Mouse (Mus musculus) hindbrain, embryonic 12.5 days (tissue): ENCODE results near the gene Zkscan3. TPM values are rescaled to one million over a fixed set of nuclear protein-coding genes. Genes with fewer than 3 reads are reported as not detected.

Experiments used
- ATAC-seq: fragments of 200-750 bp; cut with Nextera tagmentation; 2 replicates; pipeline ENCODE4 v1.8.0; 2017; ENCODE audit warnings: moderate TSS enrichment; ENCODE audit not compliant: low FRiP score
- H3K27ac ChIP-seq: fragments of 300-500 bp; sonication (generic); 2 replicates; pipeline ENCODE4 v1.5.1; 2016; ENCODE audit warnings: mild to moderate bottlenecking
- H3K27me3 ChIP-seq: fragments of 300-500 bp; sonication (generic); 2 replicates; pipeline ENCODE4 v1.6.1; 2016; ENCODE audit warnings: mild to moderate bottlenecking
- H3K36me3 ChIP-seq: fragments of 300-500 bp; sonication (generic); 2 replicates; pipeline ENCODE4 v1.6.1; 2016; ENCODE audit warnings: mild to moderate bottlenecking
- H3K4me1 ChIP-seq: fragments of 300-500 bp; sonication (generic); 2 replicates; pipeline ENCODE4 v1.6.1; 2016
- H3K4me2 ChIP-seq: fragments of 300-500 bp; sonication (generic); replicated peaks from 2 replicates; pipeline ENCODE4 v1.6.1; 2016; ENCODE audit warnings: mild to moderate bottlenecking
- H3K4me3 ChIP-seq: fragments of 300-500 bp; sonication (generic); 2 replicates; pipeline ENCODE4 v1.5.1; 2016; ENCODE audit warnings: mild to moderate bottlenecking
- H3K9ac ChIP-seq: fragments of 300-500 bp; sonication (generic); 2 replicates; pipeline ENCODE4 v1.6.1; 2016; ENCODE audit warnings: mild to moderate bottlenecking, moderate library complexity
- H3K9me3 ChIP-seq: fragments of 300-500 bp; sonication (generic); replicated peaks from 2 replicates; pipeline ENCODE4 v1.6.1; 2016; ENCODE audit warnings: mild to moderate bottlenecking
- WGBS: fragments of 180-500 bp; shearing (Covaris S2); methylation state at CpG from one replicate; pipeline ENCODE4 v1.1.7; 2016; 5-methylcytosine and 5-hydroxymethylcytosine counted together
- microRNA counts: library from miRNA; unstranded; fragments of <30 nt; microRNA quantifications from one replicate; lab custom pipeline; 2017
- microRNA-seq: library from miRNA; unstranded; fragments of <30 nt; microRNA quantifications from one replicate; pipeline ENCODE4, GENCODE M21; 2017
- polyA plus RNA-seq: library from polyadenylated mRNA; unstranded; fragments of >200 nt; fragmentation: Nextera tagmentation; extraction: Ambion mirVana; gene quantifications from 2 replicates; pipeline ENCODE4 v1.2.1, GENCODE M21; 2016

The Zkscan3 gene
- polyA plus RNA-seq, 1 experiment from 2014 or later = 96.2 TPM

- 100% methylated on average over 1 of the region's 1 CpGs for WGBS
- Histone ChIP-seq H3K9ac (no peak overlapping the region), H3K36me3 (peaks cover 71% of the 10 kb centered on the region), H3K4me3 (no peak overlapping the region), H3K27ac (no peak overlapping the region), H3K4me2 (no peak overlapping the region), H3K27me3 (no peaks in the 10 kb centered on the region), H3K4me1 (0 out of 2 replicates have a peak, but pooled peaks cover 9% of the 10 kb centered on the region), H3K9me3 (no peaks in the 10 kb centered on the region)
- ATAC-seq = no peak
Measured at GRCm38 (mm10) chr13:21395211-21395610, 7.3 kb downstream of the Zkscan3 start.

- Histone ChIP-seq H3K4me3 (no peak overlapping the region), H3K9ac (no peak overlapping the region), H3K27me3 (no peaks in the 10 kb centered on the region), H3K4me1 (no peaks in the 10 kb centered on the region), H3K36me3 (no peaks in the 10 kb centered on the region), H3K9me3 (no peaks in the 10 kb centered on the region), H3K4me2 (no peak overlapping the region), H3K27ac (no peak overlapping the region)
- no peak for ATAC-seq
- WGBS = 90% methylated on average over 2 of the region's 2 CpGs
Measured at GRCm38 (mm10) chr13:21377773-21378172, 24.8 kb downstream of the Zkscan3 start.

GRCm38 (mm10) chr13:21372700-21373099 is 29.9 kb downstream of the Zkscan3 start:
- ATAC-seq = no peak
- Histone ChIP-seq H3K4me1 (no peaks in the 10 kb centered on the region), H3K36me3 (peaks cover 32% of the 10 kb centered on the region), H3K9ac (no peak overlapping the region), H3K4me3 (no peak overlapping the region), H3K27ac (no peak overlapping the region), H3K9me3 (no peaks in the 10 kb centered on the region), H3K27me3 (no peaks in the 10 kb centered on the region), H3K4me2 (no peak overlapping the region)
- WGBS = 89% methylated on average over 2 of the region's 2 CpGs

GRCm38 (mm10) chr13:21366635-21367034 is 35.9 kb downstream of the Zkscan3 start:
- no peak overlapping the region for H3K9ac ChIP-seq
- no peaks in the 10 kb centered on the region for H3K9me3 ChIP-seq
- WGBS = 72% methylated on average over 6 of the region's 6 CpGs
- H3K4me1 ChIP-seq = peaks cover 21% of the 10 kb centered on the region
- ATAC-seq = no peak
- peaks cover 40% of the 10 kb centered on the region for H3K36me3 ChIP-seq
- H3K27ac ChIP-seq = no peak overlapping the region
- no peak overlapping the region for H3K4me2 ChIP-seq
- no peaks in the 10 kb centered on the region for H3K27me3 ChIP-seq
- H3K4me3 ChIP-seq = no peak overlapping the region

GRCm38 (mm10) chr13:21363719-21364118 is 38.8 kb downstream of the Zkscan3 start:
- Histone ChIP-seq H3K9me3 (no peaks in the 10 kb centered on the region), H3K4me1 (peaks cover 21% of the 10 kb centered on the region), H3K9ac (peak overlapping the region; percentile 87), H3K27me3 (peaks cover 4% of the 10 kb centered on the region; the same call in 1 of the 2 replicates), H3K36me3 (peaks cover 12% of the 10 kb centered on the region), H3K4me3 (peak overlapping the region; percentile 80), H3K4me2 (peak overlapping the region; percentile 65), H3K27ac (no peak overlapping the region)
- 64% methylated on average over 12 of the region's 12 CpGs for WGBS
- ATAC-seq = no peak

- ATAC-seq = peak; percentile 99
- Histone ChIP-seq H3K9me3 (no peaks in the 10 kb centered on the region), H3K4me2 (peak within 1 kb of the TSS; percentile 65), H3K9ac (peak within 1 kb of the TSS; percentile 87), H3K4me1 (peaks cover 21% of the 10 kb centered on the region), H3K27me3 (peaks cover 6% of the 10 kb centered on the region; the same call in 1 of the 2 replicates), H3K27ac (peak within 1 kb of the TSS; percentile 73), H3K4me3 (peak within 1 kb of the TSS; percentile 80), H3K36me3 (0 out of 2 replicates have a peak, but pooled peaks cover 8% of the 10 kb centered on the region)
- WGBS = under 1% methylated on average over 29 of the region's 29 CpGs
Measured at GRCm38 (mm10) chr13:21362621-21363248, 39.8 kb downstream of the Zkscan3 start, which contains the start of gene Zscan12. Gene Zscan12 (plus strand): TSS chr13:21362820.

- no peaks in the 10 kb centered on the region for H3K4me1 ChIP-seq
- H3K36me3 ChIP-seq = no peaks in the 10 kb centered on the region
- no peak overlapping the region for H3K27ac ChIP-seq
- H3K27me3 ChIP-seq = no peaks in the 10 kb centered on the region
- no peaks in the 10 kb centered on the region for H3K9me3 ChIP-seq
- no peak overlapping the region for H3K4me2 ChIP-seq
- ATAC-seq = no peak
- no peak overlapping the region for H3K4me3 ChIP-seq
- H3K9ac ChIP-seq = no peak overlapping the region
Measured at GRCm38 (mm10) chr13:21350593-21350992, 52.0 kb downstream of the Zkscan3 start.

GRCm38 (mm10) chr13:21346610-21347009 is 55.9 kb downstream of the Zkscan3 start, which contains the start of gene Olfr1367:
Gene Olfr1367 (plus strand): TSS chr13:21346910.
- H3K9me3 ChIP-seq = no peaks in the 10 kb centered on the region
- H3K9ac ChIP-seq = no peak within 1 kb of the TSS
- no peak within 1 kb of the TSS for H3K4me3 ChIP-seq
- no peak for ATAC-seq
- 92% methylated on average over 1 of the region's 1 CpGs for WGBS
- no peak within 1 kb of the TSS for H3K27ac ChIP-seq
- H3K27me3 ChIP-seq = no peaks in the 10 kb centered on the region; the same call in 1 of the 2 replicates
- H3K4me2 ChIP-seq = no peak within 1 kb of the TSS
- no peaks in the 10 kb centered on the region for H3K4me1 ChIP-seq
- H3K36me3 ChIP-seq = no peaks in the 10 kb centered on the region

MicroRNAs encoded within 50 kb of the gene (microRNA counts, 519-probe panel; counts per million panel counts)
- 3,528 counts per million, percentile 75 among the panel's probes with 10 or more counts for microRNA mmu-miR-1896 (lab: Ali Mortazavi, UCI)

Small RNAs within 50 kb of the gene (microRNA-seq; reads per million reads assigned to microRNA genes)
- not detected for gene Mir1896
- not detected for gene Mir6942

Other genes starting within 250 kb of the Zkscan3 start
- 127 and 130 TPM in 2 replicates for gene Trim27, start 223.3 kb downstream of the Zkscan3 start, polyA plus RNA-seq
- not detected in 2 replicates for gene Gpx5, start 110.0 kb downstream of the Zkscan3 start, polyA plus RNA-seq
- gene Gpx6, start 90.6 kb downstream of the Zkscan3 start, polyA plus RNA-seq = 0.85 TPM in 1 of 2 replicates, not detected in the other
- not detected in 2 replicates for gene Olfr1367, start 55.8 kb downstream of the Zkscan3 start, polyA plus RNA-seq
- gene Zscan12, start 39.9 kb downstream of the Zkscan3 start, polyA plus RNA-seq = 16.6 and 17.0 TPM in 2 replicates
- gene Pgbd1, start 38.3 kb upstream of the Zkscan3 start, polyA plus RNA-seq = 4.2 and 4.9 TPM in 2 replicates
- 23.4 and 26.2 TPM in 2 replicates for gene Zscan26, start 51.0 kb upstream of the Zkscan3 start, polyA plus RNA-seq
- gene Nkapl, start 65.8 kb upstream of the Zkscan3 start, polyA plus RNA-seq = 2.5 and 2.7 TPM in 2 replicates
- gene Zkscan4, start 76.2 kb upstream of the Zkscan3 start, polyA plus RNA-seq = 6.8 and 7.0 TPM in 2 replicates
- gene Gm10065, start 76.7 kb upstream of the Zkscan3 start, polyA plus RNA-seq = not detected in 2 replicates
- gene AK157302, start 92.5 kb upstream of the Zkscan3 start, polyA plus RNA-seq = 0.16 and 0.40 TPM in 2 replicates
- gene Gm11273, start 98.7 kb upstream of the Zkscan3 start, polyA plus RNA-seq = 2.6 and 4.2 TPM in 2 replicates
- 9.0 and 9.8 TPM in 2 replicates for gene Zkscan8, start 128.4 kb upstream of the Zkscan3 start, polyA plus RNA-seq
- 0.20 and 0.22 TPM in 2 replicates for gene Olfr1366, start 140.1 kb upstream of the Zkscan3 start, polyA plus RNA-seq
- not detected in 2 replicates for gene Olfr1535, start 157.1 kb upstream of the Zkscan3 start, polyA plus RNA-seq
- gene Olfr1364, start 179.0 kb upstream of the Zkscan3 start, polyA plus RNA-seq = not detected in 2 replicates
- not detected in 2 replicates for gene Olfr1362, start 211.3 kb upstream of the Zkscan3 start, polyA plus RNA-seq
- 0.07 TPM in 1 of 2 replicates, not detected in the other for gene Olfr11, start 239.8 kb upstream of the Zkscan3 start, polyA plus RNA-seq